Mouse (Mus musculus) limb, embryonic 14.5 days (tissue): ENCODE measurements around the gene Hspb9. TPM values are rescaled to one million over a fixed set of nuclear protein-coding genes. Genes with fewer than 3 reads are reported as not detected.

Experiments used
- ATAC-seq: fragments of 200-750 bp; cut with Nextera tagmentation; 2 replicates; pipeline ENCODE4 v1.8.0; 2017; ENCODE audit warnings: low read depth, moderate number of reproducible peaks, moderate TSS enrichment; ENCODE audit not compliant: low FRiP score
- DNase-seq: peaks from one replicate; pipeline ENCODE4 v3.0.0-alpha.2; 2015; ENCODE audit warnings: low spot score
- H3K27ac ChIP-seq: fragments of 300-500 bp; sonication (generic); replicated peaks from 2 replicates; pipeline ENCODE4 v1.5.1; 2014; ENCODE audit warnings: low read depth, mild to moderate bottlenecking, low read length, moderate library complexity, mixed read lengths
- H3K27me3 ChIP-seq: fragments of 300-500 bp; sonication (generic); 2 replicates; pipeline ENCODE4 v1.6.1; 2014; ENCODE audit warnings: low read length, mixed read lengths; ENCODE audit not compliant: control insufficient read depth, insufficient read depth
- H3K36me3 ChIP-seq: fragments of 300-500 bp; sonication (generic); 2 replicates; pipeline ENCODE4 v1.6.1; 2014; ENCODE audit warnings: mild to moderate bottlenecking, low read length, moderate library complexity, mixed read lengths; ENCODE audit not compliant: control insufficient read depth, insufficient read depth
- H3K4me1 ChIP-seq: fragments of 300-500 bp; sonication (generic); 2 replicates; pipeline ENCODE4 v1.6.1; 2014; ENCODE audit warnings: antibody characterized with exemption, low read length, mixed read lengths; ENCODE audit not compliant: control insufficient read depth, insufficient read depth
- H3K4me2 ChIP-seq: fragments of 300-500 bp; sonication (generic); replicated peaks from 2 replicates; pipeline ENCODE4 v1.6.1; 2014; ENCODE audit warnings: low read depth, mild to moderate bottlenecking, low read length, moderate library complexity; ENCODE audit not compliant: severe bottlenecking
- H3K4me3 ChIP-seq: fragments of 300-500 bp; sonication (generic); replicated peaks from 2 replicates; pipeline ENCODE4 v1.5.1; 2014; ENCODE audit warnings: low read length
- H3K9ac ChIP-seq: fragments of 300-500 bp; sonication (generic); 2 replicates; pipeline ENCODE4 v1.6.1; 2014; ENCODE audit warnings: mild to moderate bottlenecking, low read depth, low read length, moderate library complexity; ENCODE audit not compliant: severe bottlenecking
- H3K9me3 ChIP-seq: fragments of 300-500 bp; sonication (generic); 2 replicates; pipeline ENCODE4 v1.6.1; 2016; ENCODE audit warnings: low read length; ENCODE audit not compliant: control insufficient read depth
- POLR2A ChIP-seq: fragments of 200-500 bp; IDR thresholded peaks from 2 replicates; pipeline ENCODE4 v1.8.0; 2012; ENCODE audit warnings: inconsistent platforms, mild to moderate bottlenecking, moderate library complexity, borderline replicate concordance; ENCODE audit not compliant: insufficient read depth, insufficient read length; ENCODE audit errors: extremely low read depth
- WGBS: fragments of 180-500 bp; shearing (Covaris S2); extraction: QIAGEN DNeasy Blood & Tissue Kit; methylation state at CpG from one replicate; pipeline ENCODE4 v1.1.7; 2014; 5-methylcytosine and 5-hydroxymethylcytosine counted together
- polyA plus RNA-seq, 2 experiments: library from polyadenylated mRNA; depleted of rRNA in 1 of 2; stranded (reverse) in 1 of 2; unstranded in 1 of 2; fragments of >200 nt; fragmentation: Nextera tagmentation in 1 of 2; extraction: Ambion mirVana in 1 of 2; gene quantifications; 2 replicates each; pipeline versions ENCODE4 v1.2.1 to v1.2.3; 2012 to 2014

Gene Hspb9
- polyA plus RNA-seq, 2 experiments = not detected

DNA sequence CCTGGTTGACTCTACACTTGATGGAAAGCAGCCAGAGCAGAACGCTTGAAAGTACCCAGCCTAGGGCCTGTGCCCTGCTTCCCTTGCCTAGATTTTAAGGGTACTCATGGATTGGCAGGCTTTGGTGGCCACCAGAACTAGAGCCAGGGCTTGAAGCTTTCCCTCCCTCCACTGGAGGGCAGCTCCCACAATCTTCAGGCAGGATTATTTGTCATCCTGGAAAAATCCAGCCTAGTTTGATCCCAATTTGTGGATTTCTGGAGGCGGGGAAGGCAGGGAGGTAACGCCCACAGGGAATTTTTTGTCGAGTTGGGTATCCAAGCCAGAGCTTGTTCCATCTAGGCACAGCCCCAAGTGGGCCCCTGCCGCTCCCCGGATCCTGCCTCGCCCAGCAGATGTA, 23.3 kb upstream of the Hspb9 start:
- 55% methylated on average over 7 of the region's 7 CpGs for WGBS
- no peak overlapping the region for H3K27ac ChIP-seq
- H3K4me3 ChIP-seq = no peak overlapping the region
- no peaks in the 10 kb centered on the region for H3K9me3 ChIP-seq
- ATAC-seq (no peak), DNase-seq (no peak)
- no peak for TF ChIP-seq POLR2A
- H3K4me2 ChIP-seq = no peak overlapping the region
- 0 out of 2 replicates have a peak, but pooled peaks cover 8% of the 10 kb centered on the region for H3K27me3 ChIP-seq
- H3K36me3 ChIP-seq = no peaks in the 10 kb centered on the region
- H3K9ac ChIP-seq = no peak overlapping the region
- peaks cover 4% of the 10 kb centered on the region; the same call in 1 of the 2 replicates for H3K4me1 ChIP-seq

DNA sequence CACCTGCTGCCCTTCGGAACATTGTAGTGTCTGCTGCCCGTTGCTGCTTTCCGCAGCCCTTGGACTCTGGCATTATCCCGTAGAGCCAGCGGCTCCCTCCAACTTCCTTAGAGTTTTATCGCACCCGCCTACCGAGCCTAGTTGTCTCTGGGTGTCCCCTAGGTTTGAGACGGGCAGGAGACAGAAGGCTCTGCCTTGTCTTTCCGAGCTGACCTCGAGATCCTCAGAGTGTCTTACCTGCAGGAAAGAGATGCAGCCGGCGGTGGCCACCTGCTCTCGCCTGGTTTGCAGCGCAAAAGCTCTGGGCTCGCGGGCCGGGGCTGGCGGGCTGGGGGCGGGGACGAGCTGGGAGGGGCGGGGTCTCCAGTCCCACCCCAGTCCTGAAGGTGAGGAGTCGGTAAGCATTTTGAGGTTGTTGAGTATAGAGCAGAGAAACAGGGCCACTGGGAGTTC, 21.5 kb upstream of the Hspb9 start, which contains the start of gene Zfp385c:
Gene Zfp385c, minus strand, starts transcription at position 292 of the 453 bp plus-strand sequence.
- no peak for TF ChIP-seq POLR2A
- ATAC-seq (no peak), DNase-seq (no peak)
- Histone ChIP-seq H3K9me3 (no peaks in the 10 kb centered on the region), H3K36me3 (no peaks in the 10 kb centered on the region), H3K27me3 (0 out of 2 replicates have a peak, but pooled peaks cover 8% of the 10 kb centered on the region), H3K27ac (no peak within 1 kb of the TSS), H3K4me2 (peak within 1 kb of the TSS; percentile 52), H3K4me1 (peaks cover 4% of the 10 kb centered on the region; the same call in 1 of the 2 replicates), H3K4me3 (peak within 1 kb of the TSS; percentile 33), H3K9ac (0 out of 2 replicates have a peak within 1 kb of the TSS, but pooled peaks have one; percentile 28)
- WGBS = 3% methylated on average over 22 of the region's 23 CpGs

DNA sequence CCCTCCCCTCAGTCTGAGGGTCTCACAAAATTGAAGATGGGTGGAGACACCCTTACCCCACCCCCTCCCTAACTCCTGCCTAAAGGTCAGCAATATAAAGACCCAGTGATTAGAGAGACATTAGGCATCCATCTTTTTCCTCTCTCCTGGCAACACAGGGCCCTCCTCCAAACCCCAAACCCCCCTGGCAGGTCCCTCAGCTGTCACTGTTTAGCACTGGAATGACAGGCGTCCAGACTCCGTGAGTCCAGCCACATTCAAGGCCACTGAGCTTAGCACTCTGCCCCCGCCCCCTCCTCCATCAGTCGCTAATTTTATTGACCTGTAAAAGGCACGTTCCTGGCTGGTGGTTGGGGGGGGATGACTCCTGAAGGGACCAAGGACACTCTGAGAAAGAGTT, 20.5 kb upstream of the Hspb9 start:
- Histone ChIP-seq H3K27ac (no peak overlapping the region), H3K9me3 (no peaks in the 10 kb centered on the region), H3K4me3 (no peak overlapping the region), H3K4me1 (peaks cover 4% of the 10 kb centered on the region; the same call in 1 of the 2 replicates), H3K27me3 (0 out of 2 replicates have a peak, but pooled peaks cover 8% of the 10 kb centered on the region), H3K36me3 (no peaks in the 10 kb centered on the region), H3K4me2 (no peak overlapping the region), H3K9ac (no peak overlapping the region)
- TF ChIP-seq POLR2A = no peak
- ATAC-seq = no peak; the same call in 1 of the 2 replicates
- 7% methylated on average over 5 of the region's 5 CpGs for WGBS
- DNase-seq = no peak

DNA sequence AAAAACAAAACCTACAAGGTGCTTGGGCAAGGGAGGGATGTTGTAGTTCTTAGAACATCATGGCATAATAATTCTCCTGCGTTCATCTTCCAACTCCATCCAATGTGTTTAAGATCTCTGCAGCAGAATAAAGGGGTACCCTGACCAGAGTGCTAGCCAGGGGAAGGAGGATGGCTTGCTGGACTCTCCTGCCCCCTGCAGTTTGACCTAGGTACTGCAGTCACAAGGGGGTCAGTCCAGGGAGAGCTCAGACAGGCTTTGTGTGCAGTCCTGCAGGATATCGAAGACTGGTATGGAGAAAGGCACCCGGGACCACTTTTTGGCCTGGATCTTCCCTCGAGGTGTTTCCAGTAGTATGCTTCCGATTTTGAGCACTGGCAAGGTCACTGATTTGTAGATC, 18.7 kb upstream of the Hspb9 start:
- no peak; the same call in 1 of the 2 replicates for ATAC-seq
- Histone ChIP-seq H3K9ac (no peak overlapping the region), H3K36me3 (no peaks in the 10 kb centered on the region), H3K4me1 (peaks cover 4% of the 10 kb centered on the region; the same call in 1 of the 2 replicates), H3K27ac (no peak overlapping the region), H3K27me3 (0 out of 2 replicates have a peak, but pooled peaks cover 8% of the 10 kb centered on the region), H3K4me3 (no peak overlapping the region), H3K4me2 (no peak overlapping the region), H3K9me3 (no peaks in the 10 kb centered on the region)
- WGBS = 41% methylated on average over 5 of the region's 5 CpGs
- DNase-seq = peak; percentile 36
- no peak for TF ChIP-seq POLR2A

DNA sequence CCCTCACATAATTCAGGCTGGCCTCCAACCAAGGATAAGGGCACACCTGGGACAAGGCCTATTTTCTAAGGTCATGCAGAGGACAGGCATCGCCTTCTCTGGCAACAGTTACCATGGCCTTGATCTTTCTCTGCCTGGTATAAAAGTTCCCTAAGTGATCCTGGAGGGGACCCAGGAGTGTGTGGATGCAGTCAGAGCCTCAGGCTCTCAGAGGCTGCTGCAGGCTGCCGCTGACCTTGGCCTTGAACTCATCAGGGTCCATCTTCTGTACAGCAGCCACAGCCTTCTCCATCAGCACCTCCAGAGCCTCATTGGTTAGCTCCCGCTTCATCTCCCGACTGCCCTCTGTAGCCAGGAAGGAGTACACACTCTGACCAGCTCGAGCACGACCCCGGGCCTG, 15.7 kb upstream of the Hspb9 start:
- peaks cover 5% of the 10 kb centered on the region; the same call in 1 of the 2 replicates for H3K4me1 ChIP-seq
- no peaks in the 10 kb centered on the region for H3K9me3 ChIP-seq
- no peak overlapping the region for H3K27ac ChIP-seq
- no peak for TF ChIP-seq POLR2A
- DNase-seq (no peak), ATAC-seq (no peak)
- no peak overlapping the region for H3K9ac ChIP-seq
- H3K4me2 ChIP-seq = no peak overlapping the region
- H3K27me3 ChIP-seq = no peaks in the 10 kb centered on the region
- H3K4me3 ChIP-seq = no peak overlapping the region
- WGBS = 67% methylated on average over 7 of the region's 7 CpGs
- H3K36me3 ChIP-seq = no peaks in the 10 kb centered on the region
